Mouse (Mus musculus) heart, postnatal 25 days (tissue): ENCODE measurements around the gene Bicdl2. TPM values are rescaled to one million over a fixed set of nuclear protein-coding genes. Genes with fewer than 3 reads are reported as not detected.

Experiments
- DNase-seq: peaks from one replicate; pipeline ENCODE4 v3.0.0; 2022; ENCODE audit warnings: low spot score
- intact Hi-C: fragments of 180-260 bp; cut with DNase I; formaldehyde crosslinking; loops from one replicate; pipeline ENCODE4 v1.15.1; 2025
- total RNA-seq, 2 experiments: library from RNA; stranded (reverse); gene quantifications; 2 replicates each; pipeline ENCODE4 v1.2.3; 2021

Gene Bicdl2
- not detected for total RNA-seq

- no peak for DNase-seq
- intact Hi-C loops, result no loop called here
These were observed at the start of gene Bicdl2 for GRCm38 (mm10) chr17:23660117-23660875. Gene Bicdl2, plus strand, starts transcription at chr17:23660506.

GRCm38 (mm10) chr17:23617087-23617486, 43.2 kb upstream of the Bicdl2 start:
- DNase-seq, result no peak
- intact Hi-C loops, result no loop called here

DNA sequence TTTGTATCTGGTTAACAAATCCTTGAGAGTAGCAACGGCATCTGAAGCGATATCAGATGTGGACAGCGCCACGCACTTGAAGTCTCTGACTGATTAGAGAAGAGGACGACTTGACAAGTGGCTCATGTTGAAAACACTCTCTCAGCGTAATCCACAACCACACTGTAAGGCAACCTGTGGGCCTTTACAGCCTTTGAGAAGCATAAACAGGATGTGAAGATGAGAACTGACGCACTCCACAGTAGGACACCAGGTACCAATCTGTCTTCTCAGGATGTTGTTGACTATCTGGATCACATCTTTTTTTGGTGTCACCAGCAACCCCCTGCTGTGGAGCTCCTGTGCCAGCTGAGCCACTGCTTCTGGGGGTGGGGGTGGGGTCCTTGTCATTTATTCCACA, 40.0 kb upstream of the Bicdl2 start:
- DNase-seq, result no peak
- intact Hi-C loops, result no loop called here

- no peak for DNase-seq
- intact Hi-C loops, result no loop called here
These were observed 32.5 kb upstream of the Bicdl2 start for GRCm38 (mm10) chr17:23627813-23628212.

GRCm38 (mm10) chr17:23630195-23631020, 29.9 kb upstream of the Bicdl2 start:
- intact Hi-C loops, result loop anchor here (1.0 kb wide), 1 partner anchor 60 kb away; no protein-coding TSS in a partner anchor
- peak; percentile 49 for DNase-seq

DNA sequence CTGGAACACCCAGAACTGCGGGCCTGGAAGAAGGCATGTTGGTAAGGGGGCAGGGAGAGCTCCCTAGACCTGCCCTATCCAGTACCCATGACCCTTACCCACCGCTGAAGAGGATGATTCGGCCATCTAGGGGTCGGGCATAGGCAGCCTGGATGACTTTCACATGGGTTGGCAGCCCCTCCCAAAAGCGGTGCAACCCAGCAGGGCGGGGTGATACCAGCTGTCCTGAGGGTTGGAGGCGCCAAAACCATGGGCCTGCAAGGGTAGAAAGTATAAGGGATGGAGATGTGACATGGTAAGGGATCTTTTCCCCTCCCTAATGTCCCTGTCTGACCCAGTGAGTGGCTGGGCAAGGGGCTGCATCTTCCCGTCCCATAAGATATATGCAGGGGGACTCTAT, 29.1 kb upstream of the Bicdl2 start:
- no peak for DNase-seq
- intact Hi-C loops, result no loop called here

GRCm38 (mm10) chr17:23644613-23645495, 15.5 kb upstream of the Bicdl2 start, which contains the start of gene Mmp25:
Gene Mmp25, minus strand, starts transcription at chr17:23645277.
- intact Hi-C loops, result no loop called here
- DNase-seq, result no peak

DNA sequence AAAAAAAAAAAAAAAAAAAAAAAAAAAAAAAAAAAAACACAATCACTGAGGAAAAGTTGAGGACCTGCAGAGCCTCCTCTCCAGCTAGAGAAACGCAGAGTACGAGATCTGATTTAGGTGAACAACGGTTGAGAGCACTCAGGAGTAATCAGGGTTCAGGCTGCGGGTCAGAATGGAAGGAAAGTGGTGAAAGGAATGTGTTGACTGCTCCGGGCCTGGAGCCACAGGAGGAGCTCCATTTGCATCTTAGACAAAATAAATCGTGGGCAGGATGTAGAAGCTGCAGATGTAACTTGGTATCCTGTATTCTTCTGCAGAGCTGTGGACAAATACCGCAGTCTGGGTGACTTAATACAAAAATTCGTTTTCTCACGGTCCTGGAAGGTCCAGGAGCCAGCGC, 14.4 kb upstream of the Bicdl2 start:
- no peak for DNase-seq
- intact Hi-C loops, result no loop called here

DNA sequence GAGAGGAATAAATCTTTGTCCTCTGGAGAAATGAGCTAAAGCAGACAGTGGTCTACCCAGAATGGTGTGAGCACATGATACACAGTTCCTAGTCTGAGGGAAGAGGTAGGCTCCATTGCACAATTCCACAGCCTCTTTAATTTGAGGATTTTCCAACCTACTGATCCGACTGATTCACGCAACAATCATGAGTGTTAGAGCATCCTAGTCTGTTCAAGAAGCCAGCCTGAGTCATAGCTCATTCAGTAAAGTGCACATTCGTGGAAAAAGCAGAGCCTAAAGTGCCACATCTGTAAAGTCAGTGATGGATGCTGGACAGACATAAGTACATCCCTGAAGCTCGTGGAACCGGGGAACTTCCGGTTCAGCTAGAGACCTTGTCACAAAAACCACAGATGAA, 8.9 kb upstream of the Bicdl2 start:
- no peak for DNase-seq
- intact Hi-C loops, result no loop called here

GRCm38 (mm10) chr17:23653324-23653723, 7.0 kb upstream of the Bicdl2 start:
- intact Hi-C loops, result no loop called here
- no peak for DNase-seq

DNA sequence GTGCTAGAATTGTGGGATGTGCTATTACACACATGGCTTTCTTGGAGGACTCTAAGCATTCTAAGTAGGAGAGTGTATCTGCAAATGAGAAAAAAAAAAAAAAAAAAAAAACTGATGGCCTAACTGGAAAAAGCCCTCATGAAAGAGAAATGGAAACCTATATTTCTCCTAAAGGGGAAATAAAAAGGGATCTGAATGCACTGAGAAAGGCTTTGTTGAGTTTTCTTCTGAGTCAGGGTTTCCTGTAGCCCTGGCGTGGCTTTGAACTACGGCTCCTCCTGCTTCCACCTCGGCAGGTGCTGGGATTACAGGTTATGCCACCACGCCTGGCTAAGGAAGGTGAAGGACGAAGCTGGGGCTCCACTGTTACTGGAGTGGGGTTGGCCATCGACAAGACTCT, 6.3 kb upstream of the Bicdl2 start:
- intact Hi-C loops, result no loop called here
- DNase-seq, result no peak

DNA sequence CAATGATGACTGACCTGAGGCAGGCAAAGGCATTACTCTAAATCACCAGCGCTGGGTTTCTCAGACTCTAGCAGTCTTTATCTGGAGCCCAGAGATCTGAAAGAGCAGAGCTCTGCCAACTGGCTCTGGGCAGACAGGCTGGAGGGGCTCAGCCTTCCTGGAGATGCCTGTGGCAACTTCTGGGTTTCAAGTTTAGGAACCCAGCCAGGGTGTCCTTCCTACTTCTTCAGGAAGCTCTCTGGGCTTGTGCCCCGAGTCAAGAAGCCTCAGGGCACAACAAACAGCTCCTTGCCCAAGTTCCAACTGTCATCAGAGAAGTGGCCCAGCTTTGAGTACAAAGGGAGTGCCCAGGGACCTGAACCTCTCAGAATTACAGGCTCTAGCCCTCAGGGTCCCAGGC, 5.9 kb upstream of the Bicdl2 start:
- intact Hi-C loops, result no loop called here
- no peak for DNase-seq

DNA sequence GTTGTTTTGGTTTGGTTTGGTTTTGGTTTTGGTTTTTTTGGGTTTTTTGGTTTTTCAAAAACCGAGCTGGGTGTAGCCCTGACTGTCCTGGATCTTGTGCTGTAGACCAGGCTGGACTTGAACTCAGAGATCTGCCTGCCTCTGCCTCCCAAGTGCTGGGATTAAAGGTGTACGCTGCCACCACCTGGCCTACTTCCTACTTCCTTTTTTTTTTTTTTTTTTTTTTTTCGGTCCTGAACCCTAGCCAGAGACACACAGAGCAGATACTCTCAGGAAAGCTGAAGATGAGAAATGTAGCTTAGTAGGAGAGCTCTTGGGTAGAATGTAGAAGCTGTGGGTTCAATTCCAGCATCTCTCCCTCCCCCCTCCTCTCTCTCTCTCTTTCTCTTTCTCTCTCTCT, 1.9 kb upstream of the Bicdl2 start:
- no peak for DNase-seq
- intact Hi-C loops, result no loop called here

DNA sequence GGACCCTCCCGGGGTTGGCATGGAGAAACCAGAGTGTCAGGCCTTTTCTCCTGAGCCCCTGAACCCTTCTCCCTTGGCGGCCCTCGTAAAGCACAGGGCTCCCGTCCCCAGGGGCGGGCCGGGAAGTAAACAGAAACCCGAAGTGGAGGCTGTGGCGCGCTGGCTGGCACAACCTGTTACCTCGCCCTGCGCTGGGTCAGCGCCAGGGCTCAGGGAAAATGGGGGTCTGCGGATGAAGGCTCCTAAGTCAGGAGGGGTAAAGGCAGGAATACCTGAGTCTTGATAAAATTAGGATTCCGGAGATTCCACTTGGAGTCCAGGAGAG, 532 bp downstream of the Bicdl2 start:
- intact Hi-C loops, result loop anchor here (1.0 kb wide), 1 partner anchor 44 kb away; no protein-coding TSS in a partner anchor
- DNase-seq, result no peak

- intact Hi-C loops, result loop anchor here (1.0 kb wide), 1 partner anchor 44 kb away; no protein-coding TSS in a partner anchor
- no peak for DNase-seq
These were observed 1.2 kb downstream of the Bicdl2 start for GRCm38 (mm10) chr17:23661526-23661925.

DNA sequence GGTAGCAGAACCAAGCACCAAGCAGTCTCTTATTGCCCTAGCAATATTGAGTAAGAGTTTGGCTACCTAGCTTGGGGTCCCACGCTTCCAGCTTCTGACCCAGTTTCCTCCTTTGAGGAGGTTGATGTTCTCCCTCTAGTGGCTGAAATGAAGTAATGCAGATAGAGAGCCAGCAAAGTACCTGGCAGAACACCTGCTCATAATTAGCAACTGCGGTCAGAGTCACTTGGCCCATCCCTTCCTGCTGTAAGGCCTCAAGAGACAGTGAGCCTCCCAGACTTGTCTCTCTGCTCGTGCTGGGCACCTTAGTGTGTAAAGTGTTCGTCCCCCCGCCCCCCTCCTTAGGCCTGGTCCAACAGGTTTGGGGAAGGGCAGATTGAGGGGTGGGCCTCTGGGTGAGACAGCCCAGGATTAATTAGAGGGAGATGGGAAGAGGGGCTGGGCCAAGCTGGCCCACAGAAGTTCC, 4.3 kb downstream of the Bicdl2 start:
- no peak for DNase-seq
- intact Hi-C loops, result no loop called here

- intact Hi-C loops, result no loop called here
- no peak for DNase-seq
These were observed 5.2 kb downstream of the Bicdl2 start for GRCm38 (mm10) chr17:23665511-23665910.

DNA sequence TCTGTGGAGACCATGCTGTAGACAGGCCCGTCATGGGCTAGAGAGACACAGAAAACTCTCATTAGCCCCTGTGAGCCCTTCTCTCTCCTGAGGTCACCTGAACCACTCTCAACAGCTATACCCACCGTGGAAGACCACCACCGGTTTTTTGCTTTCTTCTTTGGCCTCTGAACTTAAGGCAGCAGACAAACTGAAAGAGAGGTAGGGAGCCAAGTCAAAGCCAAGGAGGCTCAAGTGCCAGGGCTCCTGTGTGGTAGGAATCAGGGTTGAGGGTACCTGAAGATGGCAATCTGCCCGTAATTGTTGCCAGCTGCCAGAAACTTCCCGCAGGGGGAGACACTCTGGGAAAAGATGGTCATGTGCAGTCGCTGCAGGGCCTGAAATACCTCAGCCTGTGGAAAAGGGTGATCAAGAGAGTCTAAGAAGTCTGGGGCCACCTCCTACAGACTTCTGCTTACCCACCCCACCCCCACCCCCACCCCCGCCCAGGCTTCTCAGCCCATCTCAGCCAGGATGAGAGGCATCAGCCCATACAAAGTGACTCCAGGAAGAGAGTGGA, 10.3 kb downstream of the Bicdl2 start:
- intact Hi-C loops, result loop anchor here (5.0 kb wide), 1 partner anchor 108 kb away; the partner anchor contains the start of gene Zfp213

DNA sequence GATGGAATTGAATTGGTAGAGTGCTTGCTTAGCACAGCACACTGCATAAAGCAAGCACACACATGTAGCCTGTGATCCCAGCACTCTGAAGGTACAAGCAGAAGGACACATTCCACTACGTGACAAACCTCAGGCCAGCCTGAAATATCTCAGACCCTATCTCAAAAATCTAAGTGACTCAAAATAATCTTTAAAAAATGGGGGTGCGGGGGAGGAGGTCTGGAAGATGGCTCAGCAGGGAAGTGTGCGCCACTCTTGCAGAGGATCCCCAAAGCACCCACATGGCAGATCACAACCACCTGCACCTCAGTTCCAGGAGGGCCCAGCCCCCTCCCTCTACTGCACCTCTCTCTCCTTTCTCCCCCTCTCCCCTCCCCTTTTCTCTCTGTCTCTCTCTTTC, 11.2 kb downstream of the Bicdl2 start:
- no peak for DNase-seq
- intact Hi-C loops, result loop anchor here (5.0 kb wide), 1 partner anchor 109 kb away; the partner anchor contains the start of gene Zfp213

More for the DNA sequence above, 10.3 kb downstream of the Bicdl2 start:
- DNase-seq, result no peak

- intact Hi-C loops, result loop anchor here (5.0 kb wide), 1 partner anchor 110 kb away; the partner anchor contains the start of gene Zfp213
- DNase-seq, result no peak
These were observed 12.5 kb downstream of the Bicdl2 start for GRCm38 (mm10) chr17:23672761-23673160.
